Mouse (Mus musculus) MEL-GATA-1-ER (cell line): ENCODE results near the gene Hvcn1.
A peak's percentile ranks its signal among the peaks of the same experiment; 100 is the strongest.
"Not testable (repeated sequence)": the region's sequence is repeated elsewhere in the genome, so short reads cannot be mapped to it uniquely, and the experiment has no call there.

Experiments
- DNase-seq: peaks from one replicate; pipeline ENCODE4 v3.0.0-alpha.2; 2012; ENCODE audit warnings: low read depth; ENCODE audit errors: extremely low read depth

The Hvcn1 gene

GRCm38 (mm10) chr5:122206475-122206874 lies at the start of gene Hvcn1:
Hvcn1 (plus strand) TSS chr5:122206804.
- DNase-seq: peak; percentile 52

DNA sequence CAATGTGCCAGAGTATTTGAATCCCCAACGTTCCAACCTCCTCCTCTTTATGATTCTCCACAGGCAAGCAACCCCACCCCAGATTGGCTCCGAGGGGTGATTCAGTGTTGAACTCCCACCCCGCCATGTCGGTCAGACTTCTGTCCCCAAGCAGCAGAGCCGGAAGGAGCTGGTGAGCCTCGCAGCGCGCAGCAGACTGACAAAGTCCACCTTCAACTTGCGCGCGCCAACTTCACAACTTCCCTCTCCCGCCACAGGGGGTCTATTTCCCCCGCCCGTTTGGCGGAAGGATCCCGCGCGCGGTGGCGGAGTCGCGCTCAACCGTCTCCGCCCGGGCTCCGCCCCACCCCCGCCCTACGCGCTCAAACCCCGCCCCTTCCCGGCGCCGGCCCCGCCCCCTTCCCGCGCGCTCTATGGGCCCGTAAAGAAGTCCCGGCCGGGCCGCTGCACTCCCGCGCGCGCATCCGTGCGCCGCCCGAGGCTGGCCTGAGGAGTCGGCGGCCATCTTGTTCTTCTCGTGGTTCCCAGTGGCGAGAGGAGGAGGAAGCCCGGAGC lies 48.7 kb upstream of the Hvcn1 start, which contains the start of gene Ppp1cc:
Ppp1cc (plus strand) TSS at position 452 of the 555 bp plus-strand sequence.
- peak; percentile 83 for DNase-seq

- no peak for DNase-seq
Observed at GRCm38 (mm10) chr5:122158557-122159515, 47.8 kb upstream of the Hvcn1 start.

DNA sequence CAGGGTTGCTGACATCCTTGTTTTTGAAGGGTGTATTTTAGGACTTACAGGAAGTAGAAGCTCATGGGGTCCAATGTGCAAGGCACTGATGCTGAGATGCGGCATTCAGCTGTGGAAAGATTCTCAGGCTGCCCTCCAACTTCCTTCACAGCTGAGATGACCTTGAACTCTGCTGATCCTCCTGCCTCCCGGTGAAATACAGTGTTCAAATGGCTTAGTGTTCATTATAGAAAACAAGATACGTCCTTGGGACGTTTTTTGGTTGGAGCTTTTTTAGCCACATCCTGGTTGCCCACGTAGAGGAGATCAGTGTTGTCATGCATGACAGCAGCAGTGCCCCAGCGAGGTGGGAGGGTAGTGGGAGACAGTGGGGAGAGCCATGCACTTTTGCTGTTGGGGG lies 43.4 kb upstream of the Hvcn1 start:
- no peak for DNase-seq

GRCm38 (mm10) chr5:122164011-122164410 lies 42.6 kb upstream of the Hvcn1 start:
- DNase-seq: no peak

- DNase-seq: no peak
Observed at GRCm38 (mm10) chr5:122165233-122165915, 41.2 kb upstream of the Hvcn1 start.

GRCm38 (mm10) chr5:122166636-122167161 lies 39.9 kb upstream of the Hvcn1 start:
- no peak for DNase-seq

GRCm38 (mm10) chr5:122168344-122169069 lies 38.1 kb upstream of the Hvcn1 start:
- DNase-seq: no peak

GRCm38 (mm10) chr5:122171058-122171457 lies 35.5 kb upstream of the Hvcn1 start:
- no peak for DNase-seq

- no peak for DNase-seq
Observed at GRCm38 (mm10) chr5:122175402-122175801, 31.2 kb upstream of the Hvcn1 start.

- DNase-seq: no peak
Observed at GRCm38 (mm10) chr5:122175961-122176360, 30.6 kb upstream of the Hvcn1 start.

DNA sequence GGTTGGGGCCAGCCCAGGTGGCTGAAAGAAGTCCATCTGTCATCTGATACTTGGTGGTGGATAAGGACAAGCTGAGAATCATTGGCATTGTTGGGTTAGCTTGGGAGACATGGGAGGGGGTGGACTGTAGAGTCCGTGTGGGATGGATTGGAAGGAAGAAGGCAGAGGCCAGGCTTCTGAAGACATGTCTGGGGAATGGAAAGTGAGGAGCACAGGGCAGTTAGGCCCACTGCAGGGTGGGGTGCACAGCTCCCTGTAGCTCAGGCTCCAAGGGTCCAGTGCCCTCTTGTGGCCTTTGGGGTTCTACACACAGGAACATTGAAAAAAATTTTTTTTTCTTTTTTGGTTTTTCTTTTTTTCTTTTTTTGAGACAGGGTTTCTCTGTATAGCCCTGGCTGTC lies 30.2 kb upstream of the Hvcn1 start:
- DNase-seq: peak; percentile 41

- DNase-seq: no peak
Observed at GRCm38 (mm10) chr5:122179665-122180064, 26.9 kb upstream of the Hvcn1 start.

DNA sequence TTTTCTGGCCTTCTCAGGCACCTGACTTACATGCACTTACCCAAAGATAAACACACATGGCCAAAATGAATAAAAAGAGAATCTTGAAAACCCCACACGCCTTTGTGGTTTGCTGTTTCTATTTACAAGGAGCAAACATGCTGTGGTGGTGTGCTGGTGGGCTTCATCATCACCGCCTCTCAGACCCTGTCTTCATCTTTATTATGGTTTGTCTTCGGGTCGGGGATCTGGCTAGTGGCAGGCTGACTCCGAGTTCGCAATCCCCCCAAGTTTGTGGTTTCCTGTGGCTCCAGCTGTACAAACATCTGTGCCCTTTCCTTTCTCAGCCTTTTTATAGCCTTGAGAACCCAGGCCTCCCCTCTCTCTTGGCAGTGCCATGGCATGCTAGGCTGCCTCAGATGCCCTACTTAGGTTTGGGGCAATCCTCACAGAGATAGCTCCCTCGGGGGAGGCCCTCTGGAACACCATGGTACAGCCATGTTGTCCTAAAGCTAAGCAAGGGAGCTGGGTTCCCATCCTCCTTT lies 22.3 kb upstream of the Hvcn1 start:
- DNase-seq: no peak

DNA sequence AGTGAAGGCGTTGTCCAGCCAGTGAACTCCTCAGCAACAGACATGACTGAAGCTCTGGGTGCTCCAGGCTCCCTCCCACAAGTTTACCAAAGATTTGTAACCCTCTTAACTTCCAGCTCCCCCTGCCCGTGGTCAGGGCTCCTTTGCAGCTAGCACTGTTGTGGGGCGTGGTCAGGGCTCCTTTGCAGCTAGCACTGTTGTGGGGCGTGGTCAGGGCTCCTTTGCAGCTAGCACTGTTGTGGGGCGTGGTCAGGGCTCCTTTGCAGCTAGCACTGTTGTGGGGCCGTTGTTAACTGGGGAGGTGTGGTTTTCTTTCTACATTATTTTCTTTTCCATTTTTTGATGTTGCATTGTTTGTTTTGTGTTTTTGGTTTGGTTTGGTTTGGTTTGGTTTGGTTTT lies 21.7 kb upstream of the Hvcn1 start:
- DNase-seq: not testable (repeated sequence)

DNA sequence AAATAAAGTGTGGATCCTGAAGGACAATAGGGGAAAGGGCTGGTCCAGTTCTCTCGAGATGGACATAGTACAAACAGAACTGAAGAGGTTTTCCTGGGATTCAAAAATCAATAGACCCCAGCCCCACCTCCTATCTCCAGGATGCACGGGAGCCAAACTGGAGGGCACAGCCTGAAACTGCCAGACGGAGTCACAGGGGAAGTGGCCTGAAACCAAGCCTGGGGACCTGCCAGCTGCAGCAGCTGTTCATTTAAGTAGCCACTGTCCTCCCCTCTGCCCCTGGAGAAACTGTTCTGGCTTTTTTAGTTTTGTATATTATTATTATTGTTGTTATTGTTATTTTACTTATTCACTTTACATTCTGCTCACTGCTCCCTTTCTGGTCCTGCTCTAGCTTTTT lies 17.5 kb upstream of the Hvcn1 start:
- no peak for DNase-seq

GRCm38 (mm10) chr5:122190465-122190864 lies 16.1 kb upstream of the Hvcn1 start:
- no peak for DNase-seq

GRCm38 (mm10) chr5:122191269-122192063 lies 15.1 kb upstream of the Hvcn1 start:
- no peak for DNase-seq

DNA sequence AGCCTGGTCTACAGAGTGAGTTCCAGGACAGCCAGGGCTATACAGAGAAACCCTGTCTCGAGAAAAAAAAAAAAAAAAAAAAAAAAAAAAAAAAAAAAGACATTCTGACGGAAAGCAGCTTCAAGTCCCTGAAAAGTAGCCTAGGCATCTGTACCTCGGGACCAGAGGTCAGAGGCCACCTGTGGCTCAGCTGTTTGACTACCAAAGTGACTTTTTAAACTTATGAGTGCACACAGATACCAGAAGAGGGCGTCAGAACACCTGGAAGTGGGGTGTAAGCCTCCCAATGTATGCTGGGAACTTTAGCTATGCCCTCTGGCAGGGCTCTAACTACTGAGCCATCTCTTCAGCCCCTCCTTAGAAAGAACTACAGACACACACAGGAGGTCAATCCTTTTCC lies 14.3 kb upstream of the Hvcn1 start:
- DNase-seq: no peak

DNA sequence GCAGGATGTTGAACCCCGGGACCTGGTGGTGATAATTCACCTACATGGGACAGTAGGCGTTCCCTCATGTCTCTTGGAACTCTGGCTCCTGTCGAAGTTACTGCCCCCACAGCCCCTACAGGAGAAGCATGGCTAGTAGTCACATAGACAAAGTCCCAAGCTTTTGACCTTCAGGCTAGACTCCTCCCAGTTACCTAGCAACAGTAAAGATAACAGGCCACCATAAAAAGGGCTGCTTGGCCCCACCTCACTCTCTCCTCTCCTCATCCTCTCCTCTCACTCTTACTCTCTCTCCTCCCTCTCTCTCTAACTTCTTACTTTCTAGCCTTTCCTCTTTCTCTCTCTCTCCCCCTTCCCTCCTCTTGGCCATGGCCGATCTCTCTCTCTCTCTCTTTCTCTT lies 5.7 kb upstream of the Hvcn1 start:
- no peak for DNase-seq
